In genomic region chr9:40801614-40802532, GRCm38 (mm10) we compare ENCODE assay signal across 8 mouse cellular contexts. TPM values are rescaled to one million over a fixed set of nuclear protein-coding genes. Genes with fewer than 3 reads are reported as not detected.
DNase-seq lines count a peak whose midpoint lies in the region; ATAC-seq and TF ChIP-seq lines count a peak whose summit lies in the region.
"Not testable (repeated sequence)": the region's sequence is repeated elsewhere in the genome, so short reads cannot be mapped to it uniquely, and the experiment has no call there.

No protein-coding gene starts in this region.

- peak; percentile 12; the same call in 1 of the 2 replicates for ATAC-seq in embryonic facial prominence, embryonic 11.5 days (replicated peaks; ENCODE audit: insufficient number of reproducible peaks, low FRiP score, low TSS enrichment, low read depth)
- ATAC-seq in intestine, embryonic 15.5 days = not testable (repeated sequence)

- H3K36me3 ChIP-seq in E14TG2a.4 (ENCODE audit: insufficient read depth, low read length) = peaks cover 38% of the 10 kb centered on the region
- H3K36me3 ChIP-seq in embryonic facial prominence, embryonic 11.5 days (replicated peaks; ENCODE audit: control insufficient read depth, insufficient read depth, low read depth, low read length); intestine, embryonic 15.5 days: not testable (repeated sequence)

- peak overlapping the region; percentile 90 for H3K4me3 ChIP-seq in E14TG2a.4 (replicated peaks; ENCODE audit: low read length)
- peak overlapping the region; percentile 99 for H3K4me3 ChIP-seq in embryonic facial prominence, embryonic 11.5 days (ENCODE audit: low read depth, low read length)
- H3K4me3 ChIP-seq in intestine, embryonic 15.5 days (replicated peaks) = peak overlapping the region; percentile 94

- peaks cover 19% of the 10 kb centered on the region for H3K4me1 ChIP-seq in E14TG2a.4 (replicated peaks; ENCODE audit: low read depth, low read length)
- H3K4me1 ChIP-seq in embryonic facial prominence, embryonic 11.5 days (ENCODE audit: control insufficient read depth, insufficient read depth, low read length) = not testable (repeated sequence)
- H3K4me1 ChIP-seq in intestine, embryonic 15.5 days (replicated peaks) = peaks cover 15% of the 10 kb centered on the region

- whole genome bisulfite sequencing in embryonic facial prominence, embryonic 11.5 days = under 1% methylated on average over 28 of the region's 28 CpGs
- under 1% methylated on average over 28 of the region's 28 CpGs for WGBS in intestine, embryonic 15.5 days

- intact Hi-C loops in left cerebral cortex, postnatal 4 days (cut with DNase I) = loop anchor here (5.0 kb wide), 1 partner anchor 45 kb away; no protein-coding TSS in a partner anchor

- peak overlapping the region; percentile 99 for H3K9ac ChIP-seq in embryonic facial prominence, embryonic 11.5 days (replicated peaks; ENCODE audit: low read length)
- H3K9ac ChIP-seq in intestine, embryonic 15.5 days = peak overlapping the region; percentile 99

- DNase-seq in brain, adult 2 months (ENCODE audit: low read depth, low spot score) = peak; percentile 87
- peak; percentile 41 for DNase-seq in embryonic facial prominence, embryonic 11.5 days (ENCODE audit: low spot score)
- peak; percentile 54 to 65 for DNase-seq in heart, adult 18-20 months
- DNase-seq in left cerebral cortex, postnatal 4 days = peak; percentile 71
- DNase-seq in lung, postnatal 36 days = peak; percentile 56
- peak; percentile 35 for DNase-seq in right cerebral cortex, postnatal 14 days

- H3K4me2 ChIP-seq in embryonic facial prominence, embryonic 11.5 days (ENCODE audit: low read depth, low read length) = peak overlapping the region; percentile 64
- peak overlapping the region; percentile 51 for H3K4me2 ChIP-seq in intestine, embryonic 15.5 days (replicated peaks)

- TF ChIP-seq CTCF in E14TG2a.4 (conservative IDR thresholded peaks at IDR 0.05; ENCODE audit: low read length) = not testable (repeated sequence)

- H3K9me3 ChIP-seq in E14TG2a.4 (ENCODE audit: low read length) = peaks cover 31% of the 10 kb centered on the region
- not testable (repeated sequence) for H3K9me3 ChIP-seq in embryonic facial prominence, embryonic 11.5 days (replicated peaks; ENCODE audit: control insufficient read depth, low read length); intestine, embryonic 15.5 days

- peak overlapping the region; percentile 90 for H3K27ac ChIP-seq in embryonic facial prominence, embryonic 11.5 days (replicated peaks; ENCODE audit: low read depth, low read length)
- H3K27ac ChIP-seq in intestine, embryonic 15.5 days = peak overlapping the region; percentile 91

- not testable (repeated sequence) for H3K27me3 ChIP-seq in E14TG2a.4 (ENCODE audit: insufficient read depth, low read length); embryonic facial prominence, embryonic 11.5 days (ENCODE audit: control insufficient read depth, insufficient read depth, low read length); intestine, embryonic 15.5 days (replicated peaks)

RNA-seq across cellular contexts. Expression of gene Hspa8, which starts 1.1 kb away (rescaled TPM):
- polyA plus RNA-seq in embryonic facial prominence, embryonic 11.5 days (2014; fragmentation: Nextera tagmentation; extraction: Ambion mirVana) = 4,013 and 4,203 TPM in 2 replicates
- 1,000 to 10,000 TPM; 1,743 to 1,808 TPM for total RNA-seq in heart, adult 18-20 months (2021)
- 2,425 and 2,606 TPM in 2 replicates for polyA plus RNA-seq in intestine, embryonic 15.5 days (2015; fragmentation: Nextera tagmentation; extraction: Ambion mirVana)
- total RNA-seq in left cerebral cortex, postnatal 4 days (2021) = 1,000 to 10,000 TPM; 2,038 to 2,082 TPM

Comparison
In these comparisons a context has a peak if more than half of its experiments do, and no peak if none do; other contexts are left out.
1. DNase-seq: peak in every context shown above with its lines; median percentile 87 in brain, adult 2 months; 71 in left cerebral cortex, postnatal 4 days; 60 in heart, adult 18-20 months; 56 in lung, postnatal 36 days; 41 in embryonic facial prominence, embryonic 11.5 days; 35 in right cerebral cortex, postnatal 14 days.